Mouse (Mus musculus) liver, embryonic 14.5 days (tissue): ENCODE data around the gene Gm48552. TPM values are rescaled to one million over a fixed set of nuclear protein-coding genes. Genes with fewer than 3 reads are reported as not detected.

Experiments used
- ATAC-seq: fragments of 200-750 bp; cut with Nextera tagmentation; 2 replicates; pipeline ENCODE4 v1.8.0; 2017; ENCODE audit warnings: moderate number of reproducible peaks, mild to moderate bottlenecking, moderate library complexity; ENCODE audit not compliant: insufficient read depth
- DNase-seq, 3 experiments: peaks; one replicate each; pipeline ENCODE4 v3.0.0-alpha.2; 2012 to 2013; ENCODE audit warnings: low read depth in 3 of 3, low spot score in 3 of 3
- H3K27ac ChIP-seq: fragments of 300-500 bp; sonication (generic); 2 replicates; pipeline ENCODE4 v1.5.1; 2014; ENCODE audit warnings: moderate library complexity, mild to moderate bottlenecking, control low read depth, inconsistent platforms
- H3K27me3 ChIP-seq: fragments of 300-500 bp; sonication (generic); 2 replicates; pipeline ENCODE4 v1.6.1; 2014; ENCODE audit warnings: mild to moderate bottlenecking, low read length, moderate library complexity; ENCODE audit not compliant: control insufficient read depth, insufficient read depth
- H3K36me3 ChIP-seq: fragments of 300-500 bp; sonication (generic); replicated peaks from 2 replicates; pipeline ENCODE4 v1.6.1; 2014; ENCODE audit warnings: low read depth; ENCODE audit not compliant: control insufficient read depth, insufficient read depth
- H3K4me1 ChIP-seq, 2 experiments: fragments of 200-500 bp in 1 of 2; fragments of 300-500 bp in 1 of 2; sonication (generic) in 1 of 2; replicated peaks; 2 replicates each; pipeline ENCODE4 v1.6.1; 2012 to 2014; ENCODE audit warnings: antibody characterized with exemption in 1 of 2, inconsistent platforms in 1 of 2, low read length in 1 of 2; ENCODE audit not compliant: control insufficient read depth in 2 of 2, insufficient read depth in 2 of 2
- H3K4me2 ChIP-seq: fragments of 300-500 bp; sonication (generic); 2 replicates; pipeline ENCODE4 v1.6.1; 2014; ENCODE audit warnings: low read depth, mild to moderate bottlenecking, control low read depth, moderate library complexity
- H3K4me3 ChIP-seq, 2 experiments: fragments of 200-500 bp in 1 of 2; fragments of 300-500 bp in 1 of 2; sonication (generic) in 1 of 2; 2 replicates each; pipeline ENCODE4 v1.5.1; 2012 to 2014; ENCODE audit warnings: low read depth in 2 of 2, low read length in 2 of 2, mild to moderate bottlenecking in 2 of 2, control low read depth in 1 of 2, inconsistent platforms in 1 of 2, moderate library complexity in 1 of 2; ENCODE audit not compliant: insufficient read depth in 1 of 2
- H3K9ac ChIP-seq: fragments of 300-500 bp; sonication (generic); replicated peaks from 2 replicates; pipeline ENCODE4 v1.6.1; 2014; ENCODE audit warnings: mild to moderate bottlenecking, control low read depth, moderate library complexity
- H3K9me3 ChIP-seq: fragments of 300-500 bp; sonication (generic); 2 replicates; pipeline ENCODE4 v1.6.1; 2016; ENCODE audit warnings: low read length, mixed read lengths; ENCODE audit not compliant: control insufficient read depth
- CTCF ChIP-seq: IDR thresholded peaks from 2 replicates; pipeline ENCODE4 v1.5.1; 2016; ENCODE audit warnings: antibody characterized with exemption, low read depth, control low read depth
- EP300 ChIP-seq: IDR thresholded peaks from 2 replicates; pipeline ENCODE4 v1.6.1; 2016; ENCODE audit warnings: antibody characterized with exemption, low read depth
- WGBS: fragments of 180-500 bp; shearing (Covaris S2); extraction: QIAGEN DNeasy Blood & Tissue Kit; methylation state at CpG from one replicate; pipeline ENCODE4 v1.1.7; 2014; ENCODE audit not compliant: insufficient replicate concordance; 5-methylcytosine and 5-hydroxymethylcytosine counted together
- polyA plus RNA-seq, 2 experiments: library from polyadenylated mRNA; depleted of rRNA in 1 of 2; stranded (reverse) in 1 of 2; unstranded in 1 of 2; fragments of >200 nt; fragmentation: Nextera tagmentation in 1 of 2; extraction: Ambion mirVana in 1 of 2; gene quantifications; 2 replicates each; pipeline versions ENCODE4 v1.2.1 to v1.2.3; 2012 to 2014

Gene Gm48552
- polyA plus RNA-seq, 2 experiments = 0.36 to 0.90 TPM

GRCm38 (mm10) chr10:81426081-81426671, 37.4 kb downstream of the Gm48552 start:
- 3% methylated on average over 23 of the region's 33 CpGs for WGBS
- Histone ChIP-seq H3K27me3 (peaks cover 55% of the 10 kb centered on the region), H3K9ac (peak overlapping the region; percentile 13; the same call in 1 of the 2 replicates), H3K4me2 (peak overlapping the region; percentile 60), H3K9me3 (no peaks in the 10 kb centered on the region), H3K36me3 (no peaks in the 10 kb centered on the region), H3K27ac (no peak overlapping the region), H3K4me1 (peaks cover 0 to 5% of the 10 kb centered on the region in 2 experiments; a peak in 2 of 4 replicates), H3K4me3 (peak overlapping the region; percentile 43 to 53)
- TF ChIP-seq CTCF (no peak), EP300 (no peak)
- ATAC-seq (no peak), DNase-seq (no peak)

- Histone ChIP-seq H3K36me3 (no peaks in the 10 kb centered on the region), H3K4me1 (peaks cover 0 to 5% of the 10 kb centered on the region in 2 experiments; a peak in 2 of 4 replicates), H3K4me3 (peak overlapping the region; percentile 43 to 53), H3K27me3 (peaks cover 59% of the 10 kb centered on the region), H3K9ac (peak overlapping the region; percentile 43; the same call in 1 of the 2 replicates), H3K4me2 (peak overlapping the region; percentile 60), H3K9me3 (no peaks in the 10 kb centered on the region), H3K27ac (no peak overlapping the region)
- ATAC-seq (no peak), DNase-seq (no peak)
- 1% methylated on average over 37 of the region's 38 CpGs for WGBS
- TF ChIP-seq CTCF = no peak
- no peak for TF ChIP-seq EP300
These were observed 38.1 kb downstream of the Gm48552 start for GRCm38 (mm10) chr10:81426897-81427296.

- Histone ChIP-seq H3K9me3 (no peaks in the 10 kb centered on the region), H3K9ac (no peak overlapping the region), H3K27ac (no peak overlapping the region), H3K4me1 (peaks cover 0 to 5% of the 10 kb centered on the region in 2 experiments; a peak in 2 of 4 replicates), H3K4me2 (peak overlapping the region; percentile 60; the same call in 1 of the 2 replicates), H3K27me3 (peaks cover 59% of the 10 kb centered on the region), H3K36me3 (no peaks in the 10 kb centered on the region), H3K4me3 (no peak overlapping the region)
- 46% methylated on average over 3 of the region's 3 CpGs for WGBS
- no peak for TF ChIP-seq EP300
- no peak for TF ChIP-seq CTCF
- DNase-seq (no peak), ATAC-seq (no peak)
These were observed 38.5 kb downstream of the Gm48552 start for GRCm38 (mm10) chr10:81427327-81427726.

- no peak overlapping the region for H3K27ac ChIP-seq
- WGBS = 74% methylated on average over 8 of the region's 8 CpGs
- TF ChIP-seq EP300 (no peak), CTCF (no peak)
- no peak overlapping the region for H3K9ac ChIP-seq
- peaks cover 59% of the 10 kb centered on the region for H3K27me3 ChIP-seq
- H3K4me1 ChIP-seq = peaks cover 0 to 5% of the 10 kb centered on the region in 2 experiments; a peak in 2 of 4 replicates
- DNase-seq (no peak), ATAC-seq (no peak)
- H3K4me3 ChIP-seq = no peak overlapping the region
- H3K4me2 ChIP-seq = no peak overlapping the region
- H3K9me3 ChIP-seq = no peaks in the 10 kb centered on the region
- H3K36me3 ChIP-seq = no peaks in the 10 kb centered on the region
These were observed 39.1 kb downstream of the Gm48552 start for GRCm38 (mm10) chr10:81427804-81428506.

GRCm38 (mm10) chr10:81428507-81428870, 39.7 kb downstream of the Gm48552 start:
- 69% methylated on average over 7 of the region's 7 CpGs for WGBS
- no peak overlapping the region for H3K9ac ChIP-seq
- no peak for DNase-seq
- no peak overlapping the region for H3K27ac ChIP-seq
- no peak overlapping the region for H3K4me2 ChIP-seq
- peaks cover 59% of the 10 kb centered on the region for H3K27me3 ChIP-seq
- TF ChIP-seq EP300 = no peak
- TF ChIP-seq CTCF = no peak
- no peaks in the 10 kb centered on the region for H3K36me3 ChIP-seq
- peaks cover 4 to 8% of the 10 kb centered on the region in 2 experiments for H3K4me1 ChIP-seq
- no peak overlapping the region for H3K4me3 ChIP-seq
- no peak for ATAC-seq
- H3K9me3 ChIP-seq = no peaks in the 10 kb centered on the region
